Mouse (Mus musculus): ENCODE results near the gene Tfam.

Gene Tfam

DNA sequence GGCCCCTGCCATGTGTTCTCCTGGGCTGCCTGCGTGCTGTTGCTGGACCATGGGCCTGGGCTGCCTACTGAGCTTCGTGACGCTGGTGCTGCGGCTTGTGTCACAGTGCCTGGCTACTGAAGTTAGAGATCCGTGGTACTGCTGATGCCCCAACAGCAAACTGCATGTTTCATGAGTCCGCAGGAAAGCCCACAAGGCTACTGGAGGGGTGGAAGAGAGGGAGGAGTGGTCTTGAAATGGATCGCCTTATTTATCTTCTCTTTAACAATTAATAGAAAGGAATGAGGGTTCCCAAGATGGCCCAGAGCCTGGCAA is at the start of gene Tfam:
Gene Tfam, minus strand, starts transcription at position 41 of the 315 bp plus-strand sequence.
- no peak for DNase-seq (ENCODE audit: low spot score)

DNA sequence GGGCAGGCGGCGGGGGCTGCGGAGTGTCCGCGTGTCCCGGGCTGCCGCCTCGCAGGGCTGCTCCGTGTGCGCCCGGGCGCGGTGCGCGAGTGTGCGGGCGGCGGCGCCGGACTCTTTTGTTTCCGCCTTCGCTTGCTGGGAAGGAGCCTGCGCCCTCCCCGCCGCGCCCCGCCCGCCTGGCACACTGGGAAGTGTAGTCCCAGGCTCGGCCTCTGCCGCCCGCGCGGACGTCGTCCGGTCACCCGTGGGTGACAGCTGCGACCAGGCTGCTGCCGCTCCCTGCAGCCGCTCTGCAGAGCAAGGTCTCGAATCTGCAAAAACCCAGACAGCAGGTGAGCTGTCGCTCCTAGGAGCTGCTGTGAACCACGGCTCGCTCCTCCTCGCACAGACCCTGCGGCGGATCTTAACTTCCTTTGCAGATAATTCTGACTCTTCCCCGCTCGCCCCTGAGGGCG is 47.1 kb upstream of the Tfam start, which contains the start of gene Ube2d1:
Gene Ube2d1, minus strand, starts transcription at position 137 of the 455 bp plus-strand sequence.
- DNase-seq (ENCODE audit: low spot score), result peak; percentile 88

DNA sequence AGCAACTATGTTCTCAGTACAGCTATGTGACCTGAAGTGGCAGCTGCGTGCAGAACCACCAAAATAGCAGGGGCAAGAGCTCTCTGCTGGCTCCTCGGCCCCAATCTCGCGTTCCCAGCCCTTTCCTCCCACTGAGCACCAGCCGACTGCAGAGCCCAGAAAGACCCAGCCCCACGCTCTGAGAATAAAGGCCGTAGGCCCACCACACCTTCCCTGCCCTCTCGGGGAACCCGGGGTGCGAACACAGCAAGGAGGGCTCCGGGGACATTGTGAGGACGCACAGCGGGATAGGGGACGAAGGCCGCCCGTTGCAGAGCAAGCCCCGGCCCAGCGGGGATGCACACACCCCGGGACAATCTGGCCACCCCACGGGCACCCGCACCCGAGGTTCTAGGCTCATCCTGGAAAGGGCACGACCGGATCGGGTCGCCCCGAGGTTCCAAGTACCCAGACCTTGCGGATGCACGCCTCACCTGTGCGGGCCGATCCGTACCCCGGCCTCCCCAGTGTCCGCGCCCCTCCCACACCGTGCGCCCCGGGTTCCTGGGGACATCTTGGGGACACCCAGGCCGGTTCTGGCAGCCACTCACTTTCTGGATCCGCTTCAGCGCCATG is 46.5 kb upstream of the Tfam start:
- no peak for DNase-seq (ENCODE audit: low spot score)

DNA sequence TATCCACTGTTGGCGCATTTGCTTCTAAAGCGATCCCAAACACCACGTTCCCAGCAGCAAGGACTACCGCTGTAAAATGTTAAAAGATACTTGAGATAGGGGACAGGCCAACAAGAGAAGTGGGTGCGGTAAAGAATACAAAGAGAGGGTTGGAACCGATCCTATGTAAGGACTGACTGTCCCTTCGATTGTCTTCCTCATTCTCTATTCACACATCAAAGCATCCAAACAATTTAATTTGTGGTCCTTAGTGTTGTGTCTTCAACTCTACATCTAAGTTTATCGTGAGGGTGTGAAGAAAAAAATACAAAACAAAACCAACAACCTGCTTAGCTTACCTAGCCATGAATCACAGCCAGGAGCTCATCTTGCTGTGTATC is 46.0 kb upstream of the Tfam start:
- DNase-seq (ENCODE audit: low spot score), result no peak

DNA sequence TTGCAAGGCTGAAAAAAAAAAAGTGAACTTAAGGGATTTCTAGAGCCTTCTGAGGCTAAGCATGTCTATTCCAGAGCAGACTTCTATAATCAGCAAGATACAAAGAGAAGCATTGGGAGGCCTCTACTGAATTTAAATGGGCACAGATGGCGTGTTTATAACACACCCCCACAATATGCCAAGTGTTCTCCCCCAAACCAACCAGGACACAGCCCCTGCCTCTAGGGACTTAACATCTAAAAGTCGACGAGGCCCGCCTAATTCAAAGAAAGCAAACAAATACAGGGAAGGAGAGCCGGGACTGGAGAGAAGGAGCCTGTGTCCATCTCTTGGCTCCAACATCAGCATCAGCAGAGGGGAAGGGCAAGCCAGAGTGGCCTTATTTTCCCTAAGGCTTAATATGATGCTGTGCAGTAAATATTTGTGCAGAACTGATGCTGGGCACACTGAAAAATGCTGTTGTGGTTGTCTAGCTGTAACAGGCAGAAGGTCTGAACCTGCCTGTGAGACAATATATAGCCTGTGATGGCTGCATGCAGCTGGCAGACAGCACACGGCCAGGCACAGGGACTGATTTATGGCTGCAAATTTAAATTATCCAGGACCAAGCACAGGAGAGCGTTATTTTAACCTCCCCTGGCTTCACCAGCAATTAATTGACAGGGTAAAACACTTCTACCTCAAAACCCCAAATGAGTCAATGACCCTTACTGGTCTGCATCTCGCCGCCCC is 35.1 kb upstream of the Tfam start:
- DNase-seq (ENCODE audit: low spot score), result peak; percentile 57

DNA sequence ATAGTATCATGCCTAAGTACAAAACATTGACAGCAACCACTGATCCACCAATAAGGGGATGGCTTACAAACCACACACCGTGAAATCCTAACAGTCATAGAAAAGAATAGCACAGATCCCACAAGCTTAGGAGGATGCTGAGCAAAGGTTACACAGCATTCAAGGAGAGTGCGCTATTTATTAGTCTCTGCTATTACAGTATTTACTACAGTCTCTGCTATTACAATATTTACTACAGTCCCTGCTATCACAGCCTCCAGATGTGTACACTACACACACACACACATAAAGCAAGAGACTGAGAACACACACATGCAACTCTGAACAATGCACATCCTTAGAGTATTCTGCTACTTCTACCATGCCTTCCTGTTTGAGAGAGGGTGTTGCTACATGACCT is 29.9 kb upstream of the Tfam start:
- no peak for DNase-seq (ENCODE audit: low spot score)

DNA sequence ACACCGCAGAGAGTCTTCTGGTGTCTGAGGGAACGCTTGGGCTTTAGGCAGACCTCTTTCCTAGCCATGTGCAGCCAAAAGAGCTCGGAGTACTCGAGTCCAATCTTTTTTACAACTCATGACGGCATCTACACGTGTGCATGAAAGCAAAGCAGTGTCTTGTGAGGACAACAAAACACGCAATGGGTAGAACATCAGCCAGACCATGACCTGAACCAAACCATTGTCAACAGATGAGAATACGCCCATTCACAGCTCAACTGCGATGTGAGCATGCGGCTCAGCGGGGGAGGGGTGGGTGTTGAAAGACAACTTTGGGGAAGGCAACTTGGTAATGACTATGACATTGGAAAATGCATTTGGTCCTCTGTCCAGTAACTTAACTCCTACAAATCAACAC is 29.4 kb upstream of the Tfam start:
- DNase-seq (ENCODE audit: low spot score), result peak; percentile 68

DNA sequence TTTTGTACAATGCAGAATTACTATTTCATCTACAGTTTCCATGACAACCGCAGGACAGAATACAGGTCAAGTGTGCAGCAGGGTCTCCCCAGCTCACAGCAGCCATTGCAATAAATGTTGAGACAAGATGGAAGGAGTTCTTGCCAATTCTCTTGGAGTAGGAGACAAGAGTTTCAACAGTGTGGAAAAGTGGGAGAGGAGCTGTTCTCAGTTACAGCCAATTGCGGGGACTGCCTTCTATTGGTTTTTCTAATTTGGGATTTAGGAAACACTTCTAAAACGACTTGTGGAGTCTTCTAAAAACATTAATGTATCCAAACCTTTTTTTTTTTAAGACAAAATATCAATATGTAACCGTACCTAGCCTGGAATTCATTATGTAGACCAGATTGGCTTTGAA is 27.0 kb upstream of the Tfam start:
- DNase-seq (ENCODE audit: low spot score), result no peak

DNA sequence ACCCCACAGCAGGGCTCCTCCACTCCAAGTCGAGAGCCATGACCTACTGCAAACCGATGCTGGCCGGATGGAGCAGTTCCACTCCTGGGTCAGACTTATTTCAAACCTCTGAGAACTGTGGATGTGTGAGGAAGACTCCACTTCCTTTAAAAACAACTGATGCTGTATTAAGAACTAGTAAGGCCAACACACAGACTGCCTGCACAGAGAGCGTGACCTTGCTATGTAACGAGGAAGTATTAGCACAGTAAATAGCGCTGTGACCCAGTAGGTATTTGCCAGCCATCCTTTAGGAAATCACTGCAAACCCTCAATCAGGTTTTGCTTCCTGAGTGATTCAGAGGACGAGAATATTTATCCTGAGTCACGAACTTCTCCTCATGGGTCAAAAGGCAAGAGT is 23.6 kb upstream of the Tfam start:
- no peak for DNase-seq (ENCODE audit: low spot score)

DNA sequence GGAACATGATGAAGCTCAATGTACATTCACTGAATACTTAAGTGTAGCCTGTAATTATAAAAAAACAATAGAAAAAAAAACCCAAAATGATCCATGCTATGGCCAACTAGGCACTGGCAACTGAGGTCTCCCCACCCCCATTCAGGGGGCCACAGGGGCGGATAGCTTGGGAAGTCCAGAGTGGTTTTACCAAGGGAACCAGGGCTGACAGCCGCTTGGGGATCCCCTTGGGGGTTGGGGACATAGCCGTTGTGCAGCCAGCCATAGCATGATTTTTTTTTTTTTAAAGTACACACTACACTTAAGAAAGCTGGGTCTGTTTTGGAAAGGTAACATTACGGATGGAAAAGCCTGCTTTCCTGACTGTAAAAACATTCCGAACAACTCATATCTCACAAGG is 20.9 kb upstream of the Tfam start:
- DNase-seq (ENCODE audit: low spot score), result no peak

DNA sequence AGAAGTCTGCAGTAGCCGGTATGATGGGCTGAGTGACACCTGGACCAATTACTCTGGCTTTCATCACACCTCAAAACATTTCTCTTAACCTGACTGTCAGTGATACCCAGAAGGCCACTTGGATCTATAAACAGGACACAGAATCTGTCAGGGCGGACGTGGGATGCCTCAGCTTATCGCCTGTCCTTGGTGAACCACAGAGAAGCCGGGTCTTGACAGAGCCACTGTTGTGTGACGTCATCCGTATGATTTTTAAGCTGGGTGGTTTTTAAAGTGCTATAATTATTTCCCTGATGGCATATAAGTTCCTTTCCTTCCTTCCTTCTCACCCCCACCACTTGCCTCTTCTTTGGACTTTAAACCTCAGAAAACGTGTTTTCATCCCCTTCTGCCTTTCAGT is 20.4 kb upstream of the Tfam start:
- no peak for DNase-seq (ENCODE audit: low spot score)

DNA sequence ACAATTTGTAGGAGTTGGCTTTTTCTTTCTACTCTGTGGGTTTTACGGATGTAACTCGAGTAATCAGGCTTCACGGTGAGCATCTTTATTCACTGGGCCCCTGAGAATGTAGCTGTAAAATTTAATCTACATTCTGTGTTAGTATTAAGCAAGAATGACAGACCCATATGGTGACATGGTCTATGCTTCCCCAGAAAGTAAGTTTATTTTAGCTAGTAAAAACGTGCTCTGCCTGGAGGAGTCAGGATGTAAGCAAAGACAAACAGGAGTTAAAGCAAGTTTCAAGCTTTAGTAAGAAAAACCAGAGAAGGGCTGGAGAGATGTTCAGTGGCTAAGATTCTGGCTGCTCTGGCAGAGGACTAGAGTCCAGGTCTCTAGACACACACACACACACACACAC is 15.1 kb upstream of the Tfam start:
- DNase-seq (ENCODE audit: low spot score), result no peak

DNA sequence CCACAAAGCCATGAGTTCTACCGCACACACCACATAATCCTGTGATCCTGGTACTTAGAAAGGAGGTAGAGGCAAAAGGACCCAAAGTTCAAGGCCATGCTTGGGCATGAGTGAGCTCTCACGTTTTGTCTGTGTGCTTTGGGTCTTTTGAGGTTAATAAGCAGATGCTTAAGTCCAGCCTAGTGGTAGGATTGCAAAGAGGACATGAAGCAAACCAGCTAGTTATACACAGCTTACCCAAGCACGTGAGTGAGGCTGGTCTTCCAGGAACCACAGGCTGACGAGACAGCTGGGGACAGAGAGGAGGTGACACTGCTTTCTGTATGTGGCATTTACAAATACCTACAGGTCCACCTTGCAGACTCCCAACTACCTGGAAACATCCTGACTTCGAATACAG is 14.3 kb upstream of the Tfam start:
- DNase-seq (ENCODE audit: low spot score), result no peak

DNA sequence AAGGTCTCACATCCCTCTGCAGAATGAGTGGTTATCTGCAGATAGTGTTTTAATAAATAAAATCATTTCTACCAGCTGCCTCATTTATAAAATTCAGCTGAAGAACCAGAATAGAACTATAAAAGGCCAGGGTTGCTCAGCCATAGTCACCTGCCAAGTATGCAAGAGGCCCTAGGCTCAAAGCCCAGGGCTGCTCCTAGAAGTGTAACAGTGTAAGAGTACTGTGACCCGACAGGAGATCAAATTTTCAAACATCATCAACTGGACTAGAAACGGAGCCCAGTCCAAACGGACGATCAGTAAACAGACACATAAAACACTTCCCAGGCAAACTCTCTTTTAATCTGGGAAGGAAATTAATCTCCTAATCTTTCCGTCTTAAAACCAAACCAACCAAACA is 13.8 kb upstream of the Tfam start:
- no peak for DNase-seq (ENCODE audit: low spot score)

DNA sequence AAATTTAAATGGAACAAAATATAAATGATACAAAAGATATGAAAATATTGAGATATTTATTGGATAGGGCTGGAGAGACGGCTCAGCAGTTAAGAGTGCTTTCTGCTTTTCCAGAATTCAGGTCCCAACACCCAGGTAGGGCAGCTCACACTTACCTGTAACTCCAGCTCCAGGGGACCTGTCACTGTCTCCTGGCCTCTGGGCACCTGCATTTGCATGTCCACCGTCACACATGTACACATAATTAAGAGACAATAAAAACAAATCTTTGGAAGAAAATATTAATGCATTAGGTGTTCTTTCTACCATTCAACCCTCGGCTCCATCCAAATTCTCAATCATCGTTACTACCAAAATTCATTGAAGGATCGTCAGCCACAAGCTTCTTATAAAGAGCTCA is 13.2 kb upstream of the Tfam start:
- no peak for DNase-seq (ENCODE audit: low spot score)

DNA sequence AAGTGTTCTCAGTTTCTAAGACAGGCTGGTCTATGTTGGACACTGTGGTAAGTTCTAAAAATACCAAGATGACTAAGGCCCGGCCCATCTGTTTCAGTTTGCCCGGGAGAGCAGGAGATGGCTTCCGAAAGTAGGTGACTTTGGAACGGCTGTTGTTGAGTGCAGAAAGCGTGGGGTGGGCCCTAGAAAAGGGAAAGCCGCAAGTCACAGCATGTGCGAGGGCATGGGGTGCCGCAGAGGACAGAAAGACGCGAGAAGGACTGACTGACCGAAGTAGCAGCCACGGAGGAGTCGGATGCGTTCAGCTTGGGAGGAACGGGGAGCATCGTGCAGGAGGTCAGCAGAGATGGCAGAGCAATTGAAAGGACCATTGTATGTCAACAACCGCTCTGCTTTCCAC is 12.4 kb upstream of the Tfam start:
- DNase-seq (ENCODE audit: low spot score), result peak; percentile 80

DNA sequence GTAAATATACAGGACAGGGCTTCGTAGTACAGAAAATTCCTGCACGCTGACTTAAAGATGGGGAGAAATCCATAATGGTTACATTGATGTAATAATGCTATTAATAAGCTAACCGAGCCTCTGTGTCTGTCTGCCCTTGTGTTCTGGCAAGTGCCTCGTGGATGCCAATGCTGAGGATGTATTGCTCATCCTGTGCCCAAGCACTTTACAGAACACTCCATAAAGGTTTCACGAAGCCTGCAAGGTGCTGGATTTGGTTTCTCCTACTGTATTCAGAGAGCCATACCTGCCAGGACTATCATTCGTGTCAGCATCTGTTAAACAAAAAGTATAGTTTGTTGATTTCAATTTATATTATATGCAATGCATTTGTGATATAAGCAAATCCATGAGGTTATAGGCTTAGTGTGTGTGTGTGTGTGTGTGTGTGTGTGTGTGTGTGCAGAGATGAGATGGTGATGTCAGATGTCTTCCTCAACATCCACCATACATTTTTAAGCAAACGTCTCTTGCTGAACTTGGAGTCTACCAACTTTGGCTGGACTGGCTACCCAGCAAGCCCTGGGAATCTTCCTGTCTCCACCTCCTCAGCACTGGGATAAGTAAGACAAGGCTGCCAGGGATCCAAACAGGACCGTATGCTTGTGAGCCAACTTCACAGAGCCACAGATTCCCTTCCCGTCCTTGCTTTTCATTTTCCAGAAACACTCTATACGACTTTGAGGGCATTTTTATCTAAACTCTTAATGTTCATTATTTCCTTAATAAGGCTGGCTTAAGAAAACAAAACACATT is 11.2 kb upstream of the Tfam start:
- DNase-seq (ENCODE audit: low spot score), result no peak

DNA sequence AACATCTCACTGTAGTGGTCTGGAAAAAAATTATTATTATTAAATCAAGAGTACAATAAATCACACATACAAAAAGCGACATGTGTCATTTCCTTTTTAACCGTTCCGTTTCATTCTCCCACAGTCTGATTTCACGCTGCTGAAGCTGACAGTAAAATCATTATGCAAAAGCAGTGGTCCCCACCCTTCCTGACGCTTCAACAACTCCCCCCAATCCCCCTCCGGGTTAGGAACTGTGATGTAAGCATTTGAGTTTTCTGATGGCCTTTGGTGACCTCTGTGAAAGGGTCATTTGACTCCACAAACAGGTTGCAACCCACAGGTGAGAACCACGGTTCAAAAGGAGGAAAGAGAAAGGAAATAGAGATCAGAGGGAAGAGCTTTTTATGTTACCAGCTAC is 8.9 kb upstream of the Tfam start:
- no peak for DNase-seq (ENCODE audit: low spot score)

DNA sequence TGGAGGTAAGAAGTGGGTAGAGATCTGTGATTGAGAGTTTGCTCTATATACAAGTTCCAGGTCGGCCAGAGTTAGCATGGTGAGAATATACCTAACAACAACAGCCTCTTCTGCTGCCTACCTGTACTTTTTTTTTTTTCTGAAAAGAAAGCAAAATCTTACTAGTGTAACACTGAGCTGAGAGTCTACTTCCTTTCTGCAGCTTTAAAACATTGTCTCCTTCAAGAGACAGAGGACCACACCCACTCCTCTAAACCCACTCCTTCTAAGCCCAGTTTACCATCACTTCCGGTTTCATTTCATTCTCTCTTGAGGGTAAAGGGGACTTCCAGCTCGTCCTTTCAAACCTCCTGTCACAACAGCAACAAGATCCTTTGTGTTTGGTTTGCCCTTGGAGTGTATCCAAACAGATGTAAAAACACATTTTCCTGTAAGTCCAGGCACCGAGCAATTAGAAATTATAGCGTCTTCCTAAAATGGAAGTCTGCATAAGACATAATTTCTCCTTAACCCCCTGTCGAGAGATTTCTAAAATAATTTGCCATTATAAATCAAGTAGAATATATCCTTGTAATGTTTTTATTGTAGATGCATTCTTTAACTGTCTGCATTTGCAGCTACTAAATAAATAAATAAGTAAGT is 1.5 kb upstream of the Tfam start:
- DNase-seq (ENCODE audit: low spot score), result no peak

DNA sequence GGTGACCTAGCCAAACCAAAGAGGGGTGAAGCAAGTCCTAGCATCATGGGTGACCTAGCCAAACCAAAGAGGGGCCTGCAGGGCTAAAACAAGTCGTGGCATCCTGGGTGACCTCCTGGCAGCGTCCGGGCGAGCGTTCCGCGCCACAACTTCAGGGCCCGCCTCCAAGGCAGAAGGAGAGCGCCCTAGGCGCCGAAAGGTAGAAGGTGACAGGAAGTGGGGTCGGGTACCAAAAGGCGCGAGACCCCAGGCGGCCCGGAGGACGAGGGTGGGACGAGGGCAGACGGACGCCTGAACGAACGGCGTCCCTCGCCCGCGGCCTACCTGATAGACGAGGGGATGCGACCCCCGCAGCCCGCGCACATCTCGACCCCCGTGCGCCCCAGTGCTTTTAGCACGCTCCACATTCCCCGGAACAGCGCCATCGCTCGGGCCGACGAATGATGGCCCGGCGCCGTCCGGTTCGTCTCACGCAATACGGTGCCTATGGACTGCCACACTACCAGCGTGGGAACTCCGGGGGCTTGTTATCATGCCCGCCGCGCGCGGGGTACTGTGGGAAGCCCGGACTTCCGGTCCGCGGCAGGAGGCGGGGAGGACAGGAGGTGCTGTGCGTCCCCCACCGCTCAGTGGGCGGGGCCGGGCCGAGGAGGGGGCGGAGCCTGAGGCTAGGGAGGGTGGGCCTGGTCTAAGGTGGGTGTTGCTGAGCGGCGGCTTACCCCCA is 402 bp downstream of the Tfam start:
- DNase-seq (ENCODE audit: low spot score), result peak; percentile 95

DNA sequence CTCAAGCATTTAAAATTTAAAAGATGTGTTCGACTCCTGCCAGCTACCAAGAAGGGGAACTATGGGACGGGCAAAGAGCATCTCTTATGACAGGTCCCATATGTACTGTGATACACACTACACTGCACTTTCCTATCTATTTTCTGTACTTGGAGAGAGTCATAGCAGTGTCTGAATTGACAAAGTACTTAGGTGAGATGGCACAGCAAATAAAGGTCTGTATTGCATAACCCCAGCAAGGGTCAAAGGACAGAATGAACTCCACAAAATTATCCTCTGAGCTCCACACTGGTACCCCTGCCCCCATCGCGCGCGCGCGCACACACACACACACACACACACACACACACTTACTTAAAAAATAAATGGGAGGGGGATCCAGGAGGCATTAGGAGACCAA is 4.0 kb downstream of the Tfam start:
- DNase-seq (ENCODE audit: low spot score), result no peak

DNA sequence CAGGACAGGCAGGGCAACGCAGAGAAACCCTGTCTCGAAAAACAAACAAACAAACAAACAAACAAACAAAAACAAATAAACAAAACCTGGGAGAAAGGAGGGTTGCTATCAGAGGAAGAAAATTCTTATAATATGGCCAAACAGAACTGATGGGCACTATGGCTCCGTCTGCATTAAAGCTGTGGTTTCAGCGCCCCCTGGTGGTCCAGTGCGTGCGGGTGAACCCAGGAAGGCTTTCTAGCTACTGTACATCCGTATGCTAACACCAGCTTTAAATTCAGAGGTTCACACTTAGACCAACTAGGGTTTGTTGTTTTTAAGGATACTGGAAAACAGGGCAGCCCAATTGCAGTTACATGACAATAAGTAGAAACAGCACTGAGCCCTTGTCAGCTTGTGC is 12.2 kb downstream of the Tfam start:
- peak; percentile 90 for DNase-seq (ENCODE audit: low spot score)
